Mouse (Mus musculus) heart, adult 2 months (tissue): ENCODE measurements around the gene AC134908.4. TPM values are rescaled to one million over a fixed set of nuclear protein-coding genes. Genes with fewer than 3 reads are reported as not detected.

Experiments used
- DNase-seq, 2 experiments: peaks; one replicate each; pipeline ENCODE4 v3.0.0; 2021
- H3K27ac ChIP-seq: fragments of 200-600 bp; 2 replicates; pipeline ENCODE4 v1.8.1; 2022
- H3K27me3 ChIP-seq: fragments of 200-500 bp; 2 replicates; pipeline ENCODE4 v1.6.1; 2012; ENCODE audit warnings: mild to moderate bottlenecking, low read length, inconsistent platforms, mixed read lengths; ENCODE audit not compliant: control insufficient read depth, insufficient read depth
- H3K36me3 ChIP-seq: fragments of 200-500 bp; 2 replicates; pipeline ENCODE4 v1.6.1; 2012; ENCODE audit warnings: low read length, inconsistent platforms; ENCODE audit not compliant: control insufficient read depth, insufficient read depth
- H3K4me1 ChIP-seq: fragments of 200-500 bp; 2 replicates; pipeline ENCODE4 v1.6.1; 2011; ENCODE audit warnings: low read length; ENCODE audit not compliant: control insufficient read depth, insufficient read depth
- H3K4me3 ChIP-seq: fragments of 200-600 bp; 2 replicates; pipeline ENCODE4 v1.8.1; 2022
- H3K79me2 ChIP-seq: fragments of 200-500 bp; replicated peaks from 2 replicates; pipeline ENCODE4 v1.6.1; 2012; ENCODE audit warnings: mild to moderate bottlenecking, inconsistent platforms, low read length, moderate library complexity, mixed read lengths; ENCODE audit not compliant: control insufficient read depth, insufficient read depth
- H3K9ac ChIP-seq: fragments of 200-500 bp; 2 replicates; pipeline ENCODE4 v1.6.1; 2012; ENCODE audit warnings: low read depth, mild to moderate bottlenecking, control low read depth, inconsistent platforms, low read length, mixed read lengths
- CTCF ChIP-seq: fragments of 200-600 bp; IDR thresholded peaks from 2 replicates; pipeline ENCODE4 v1.8.1; 2022; ENCODE audit warnings: antibody characterized with exemption, mild to moderate bottlenecking, moderate library complexity
- EP300 ChIP-seq: fragments of 200-500 bp; IDR thresholded peaks from 2 replicates; pipeline ENCODE4 v1.6.1; 2011; ENCODE audit warnings: low read depth, low read length, control low read depth; ENCODE audit not compliant: insufficient read depth
- POLR2A ChIP-seq: fragments of 200-500 bp; IDR thresholded peaks from 2 replicates; pipeline ENCODE4 v1.6.1; 2011; ENCODE audit warnings: mild to moderate bottlenecking, low read depth, low read length, control low read depth; ENCODE audit not compliant: insufficient read depth
- WGBS: fragments of 180-500 bp; shearing (Covaris S2); methylation state at CpG from one replicate; pipeline ENCODE4 v1.1.7; 2018; 5-methylcytosine and 5-hydroxymethylcytosine counted together
- intact Hi-C: fragments of 180-260 bp; cut with DNase I; formaldehyde crosslinking; loops from one replicate; pipeline ENCODE4 v1.15.1; 2025
- polyA plus RNA-seq: library from polyadenylated mRNA; depleted of rRNA; stranded (reverse); fragments of >200 nt; gene quantifications from 2 replicates; pipeline ENCODE4 v1.2.3, GENCODE M21; 2012
- total RNA-seq, 2 experiments: library from RNA; stranded (reverse); gene quantifications; 2 replicates each; pipeline ENCODE4 v1.2.3; 2021

Gene AC134908.4
- total and polyA plus RNA-seq, 3 experiments, result not detected

GRCm38 (mm10) chr17:25825984-25826570, 30.6 kb upstream of the AC134908.4 start:
- intact Hi-C loops, result no loop called here
- WGBS, result 93% methylated on average over 27 of the region's 27 CpGs
- Histone ChIP-seq H3K4me1 (peaks cover 8% of the 10 kb centered on the region), H3K36me3 (no peaks in the 10 kb centered on the region), H3K79me2 (no peaks in the 10 kb centered on the region; the same call in 1 of the 2 replicates), H3K27me3 (no peaks in the 10 kb centered on the region), H3K27ac (no peak overlapping the region), H3K9ac (no peak overlapping the region), H3K4me3 (no peak overlapping the region)
- TF ChIP-seq POLR2A (no peak), CTCF (no peak), EP300 (no peak)
- DNase-seq, result no peak

GRCm38 (mm10) chr17:25825311-25825710, 29.9 kb upstream of the AC134908.4 start:
- 87% methylated on average over 6 of the region's 6 CpGs for WGBS
- no peak for DNase-seq
- TF ChIP-seq CTCF (no peak), EP300 (no peak), POLR2A (no peak)
- Histone ChIP-seq H3K9ac (no peak overlapping the region), H3K36me3 (no peaks in the 10 kb centered on the region), H3K79me2 (no peaks in the 10 kb centered on the region), H3K27ac (no peak overlapping the region), H3K4me3 (no peak overlapping the region), H3K4me1 (peaks cover 8% of the 10 kb centered on the region), H3K27me3 (no peaks in the 10 kb centered on the region)
- intact Hi-C loops, result no loop called here

GRCm38 (mm10) chr17:25824362-25825142, 29.1 kb upstream of the AC134908.4 start:
- no peak overlapping the region for H3K9ac ChIP-seq
- H3K27me3 ChIP-seq, result peaks cover 5% of the 10 kb centered on the region
- 71% methylated on average over 17 of the region's 17 CpGs for WGBS
- intact Hi-C loops, result no loop called here
- no peaks in the 10 kb centered on the region for H3K36me3 ChIP-seq
- TF ChIP-seq CTCF, result no peak
- no peak for TF ChIP-seq EP300
- no peak for TF ChIP-seq POLR2A
- no peaks in the 10 kb centered on the region for H3K79me2 ChIP-seq
- H3K4me1 ChIP-seq, result peaks cover 8% of the 10 kb centered on the region
- DNase-seq, result no peak
- H3K27ac ChIP-seq, result no peak overlapping the region
- no peak overlapping the region; the same call in 1 of the 2 replicates for H3K4me3 ChIP-seq

GRCm38 (mm10) chr17:25823452-25823851, 28.0 kb upstream of the AC134908.4 start, which contains the start of gene Wdr24:
TSS of gene Wdr24 (plus strand) at chr17:25823627.
- intact Hi-C loops, result no loop called here
- WGBS, result under 1% methylated on average over 18 of the region's 18 CpGs

GRCm38 (mm10) chr17:25818851-25819780, 23.7 kb upstream of the AC134908.4 start:
- no peaks in the 10 kb centered on the region for H3K36me3 ChIP-seq
- H3K9ac ChIP-seq, result no peak overlapping the region
- WGBS, result 5% methylated on average over 46 of the region's 46 CpGs
- peaks cover 3% of the 10 kb centered on the region for H3K4me1 ChIP-seq
- intact Hi-C loops, result no loop called here
- H3K27me3 ChIP-seq, result peaks cover 10% of the 10 kb centered on the region
- H3K4me3 ChIP-seq, result no peak overlapping the region
- no peak for TF ChIP-seq CTCF
- no peak for TF ChIP-seq POLR2A
- TF ChIP-seq EP300, result no peak
- no peak overlapping the region for H3K27ac ChIP-seq
- no peaks in the 10 kb centered on the region for H3K79me2 ChIP-seq
- peak in 1 of 2 experiments; percentile 30 for DNase-seq

More at GRCm38 (mm10) chr17:25823452-25823851, 28.0 kb upstream of the AC134908.4 start, which contains the start of gene Wdr24:
- no peaks in the 10 kb centered on the region for H3K36me3 ChIP-seq
- H3K9ac ChIP-seq, result peak within 1 kb of the TSS; percentile 82
- peaks cover 10% of the 10 kb centered on the region for H3K27me3 ChIP-seq
- DNase-seq, result peak; percentile 79 to 81
- H3K79me2 ChIP-seq, result no peaks in the 10 kb centered on the region
- H3K4me1 ChIP-seq, result peaks cover 8% of the 10 kb centered on the region
- TF ChIP-seq EP300 (0 out of 2 replicates have a peak, but pooled peaks have one; percentile 38), CTCF (no peak), POLR2A (peak; percentile 82)
- H3K27ac ChIP-seq, result peak within 1 kb of the TSS; percentile 40
- H3K4me3 ChIP-seq, result peak within 1 kb of the TSS; percentile 56
